Mouse (Mus musculus) kidney, adult 18-20 months (tissue): ENCODE results near the gene Plppr1.
A peak's percentile ranks its signal among the peaks of the same experiment; 100 is the strongest.

Experiments
- DNase-seq: peaks from one replicate; pipeline ENCODE4 v3.0.0; 2021

The Plppr1 gene

DNA sequence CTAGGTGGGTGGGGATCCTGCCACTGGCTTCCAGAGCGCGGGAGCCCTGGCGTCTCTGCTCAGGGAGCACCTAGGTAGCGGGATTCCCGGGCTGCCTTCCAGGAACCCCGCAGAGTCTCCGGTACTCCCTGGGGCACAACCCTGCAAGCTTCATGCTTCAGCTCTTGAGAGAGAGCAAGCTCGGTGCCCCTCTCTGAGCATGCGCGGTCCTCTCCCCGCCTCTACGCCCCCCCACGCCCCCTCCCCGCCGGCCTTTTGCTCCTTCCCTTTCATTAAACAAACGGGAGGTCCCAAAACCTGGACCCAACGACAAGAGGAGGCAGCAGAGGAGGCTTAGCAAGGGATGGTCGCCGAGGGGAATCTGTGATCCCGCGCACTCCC, at the start of gene Plppr1:
Plppr1 (plus strand) TSS at position 253 of the 381 bp plus-strand sequence.
- DNase-seq = no peak

DNA sequence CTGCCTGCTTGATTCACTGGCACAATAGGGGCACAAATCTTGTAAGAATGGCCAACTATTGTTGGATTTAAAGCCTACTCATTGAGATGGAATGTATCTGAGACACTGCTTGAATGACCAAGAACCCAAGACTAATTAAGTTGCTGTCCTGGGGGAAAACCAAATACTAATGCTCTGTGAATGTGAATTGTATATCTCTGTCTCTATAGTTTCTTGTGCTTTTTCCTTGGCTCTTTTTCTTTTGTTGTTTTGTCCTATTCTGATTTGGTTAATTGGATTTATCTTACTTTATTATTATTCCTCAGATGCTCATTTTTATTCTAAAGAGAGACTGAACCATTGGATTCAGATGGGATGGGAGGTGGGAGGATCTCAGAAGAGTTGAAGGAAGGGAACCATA, 42.4 kb upstream of the Plppr1 start:
- no peak for DNase-seq

DNA sequence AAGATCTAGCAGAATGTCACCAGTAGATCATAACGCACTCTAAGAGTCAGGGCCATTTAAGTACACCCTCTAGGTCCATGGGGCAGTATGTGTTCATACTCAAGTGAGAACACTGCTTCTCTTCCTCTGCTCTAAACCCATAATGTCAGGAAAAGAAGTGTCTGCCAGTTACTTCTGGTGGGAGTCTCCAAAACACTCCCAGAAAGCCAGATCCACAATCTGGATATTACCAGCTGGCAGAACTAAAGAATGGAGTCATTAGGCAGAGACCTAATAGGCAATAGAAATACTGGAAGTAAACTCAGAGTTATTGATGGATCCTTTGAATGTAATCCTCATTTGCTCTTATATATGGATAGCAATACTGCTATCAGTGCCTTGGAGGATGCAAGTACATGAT, 35.9 kb upstream of the Plppr1 start:
- DNase-seq = no peak

DNA sequence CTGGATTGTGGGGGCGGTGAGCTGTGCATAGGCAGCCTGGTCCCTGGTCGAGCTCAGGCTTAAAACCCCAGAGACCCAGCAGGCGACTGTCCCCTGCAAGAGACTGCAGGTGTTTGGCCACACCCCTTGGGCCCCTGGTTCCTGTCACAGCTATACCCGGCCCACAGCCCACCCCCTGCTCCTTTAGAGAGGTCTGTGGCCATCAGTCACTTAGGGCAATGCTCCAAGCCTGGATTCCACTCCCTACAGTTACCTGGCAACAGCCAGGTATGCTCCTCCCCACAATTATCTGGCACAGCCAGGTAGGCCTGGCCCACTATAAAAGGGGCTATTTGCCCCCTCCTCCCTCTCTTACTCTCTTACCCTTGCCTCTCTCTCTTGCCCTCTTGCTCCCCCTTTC, 20.8 kb upstream of the Plppr1 start:
- no peak for DNase-seq

DNA sequence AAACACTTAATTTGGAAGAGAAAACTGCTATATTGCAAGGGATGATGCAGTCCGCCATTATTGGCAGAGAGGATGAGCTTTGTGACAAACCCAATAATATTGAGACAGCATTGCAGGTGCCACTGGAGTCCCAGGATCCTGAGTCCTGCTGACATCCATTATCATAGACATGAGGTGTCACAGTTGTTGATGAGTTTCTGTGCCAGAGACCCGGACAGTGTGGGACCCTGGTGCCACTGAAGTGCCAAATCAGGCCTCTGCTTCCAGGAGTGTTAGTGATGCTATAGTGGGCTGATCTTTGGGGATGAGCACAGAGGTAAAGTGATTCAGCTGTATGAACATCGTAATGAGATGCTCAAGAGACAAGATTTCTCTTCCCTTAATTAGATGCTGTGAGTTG, 19.2 kb upstream of the Plppr1 start:
- no peak for DNase-seq

DNA sequence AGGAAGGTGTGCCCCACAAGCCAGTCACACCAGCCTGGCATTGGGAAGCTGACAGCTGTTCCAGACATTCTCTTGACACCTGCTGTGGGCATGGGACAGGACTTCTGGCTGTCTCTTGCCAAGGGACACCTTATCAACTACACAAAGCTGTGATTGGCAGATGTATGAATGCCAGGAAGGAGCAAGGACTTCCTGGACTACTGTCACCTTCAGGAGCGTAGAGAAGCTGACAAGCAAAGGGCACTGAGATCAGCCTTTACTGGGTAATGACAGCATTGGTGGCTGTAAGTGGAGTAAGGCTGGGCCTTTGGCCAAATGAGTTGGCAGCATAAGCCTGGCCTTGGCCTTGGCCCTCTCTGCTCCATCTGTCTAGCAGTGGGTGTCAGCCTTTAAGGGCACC, 17.4 kb upstream of the Plppr1 start:
- DNase-seq = no peak

DNA sequence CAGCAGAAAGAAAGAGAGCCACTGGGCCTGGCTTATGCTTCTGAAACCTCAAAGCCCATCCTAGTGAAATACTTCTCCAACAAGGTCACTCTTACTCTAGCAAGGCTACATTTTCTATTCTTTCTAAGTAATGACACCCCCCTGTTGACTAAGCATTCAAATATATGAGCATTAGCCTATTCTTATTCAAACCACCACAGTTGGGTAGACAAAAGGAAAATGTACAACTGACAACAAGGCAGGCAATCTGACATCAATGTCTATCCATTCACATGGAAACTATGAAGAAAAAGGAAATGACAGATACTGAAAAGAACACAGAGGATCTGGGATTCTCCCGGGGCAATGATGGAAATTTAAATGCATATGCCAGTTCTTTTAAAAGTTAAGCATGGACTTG, 8.4 kb upstream of the Plppr1 start:
- DNase-seq = no peak

DNA sequence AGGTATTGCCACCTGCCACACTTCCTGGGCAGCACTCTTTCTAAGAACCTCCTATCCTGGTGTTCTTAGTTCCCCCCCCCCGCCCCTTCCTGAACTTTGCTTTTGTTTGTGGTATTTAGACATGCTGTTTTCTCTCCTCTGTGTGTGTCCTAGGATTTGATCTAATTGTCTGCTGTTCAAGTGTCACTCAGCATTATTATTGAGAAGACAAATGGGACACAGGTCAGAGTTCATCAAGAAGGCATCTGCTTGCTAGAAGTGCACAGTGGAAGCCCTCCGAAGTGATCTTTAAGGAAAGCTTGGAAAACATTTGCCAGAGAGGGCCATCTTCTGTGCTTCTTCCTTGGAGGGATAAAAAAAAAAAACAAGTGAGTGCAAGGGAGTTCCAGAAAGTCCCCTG, 1.2 kb upstream of the Plppr1 start:
- DNase-seq = no peak

DNA sequence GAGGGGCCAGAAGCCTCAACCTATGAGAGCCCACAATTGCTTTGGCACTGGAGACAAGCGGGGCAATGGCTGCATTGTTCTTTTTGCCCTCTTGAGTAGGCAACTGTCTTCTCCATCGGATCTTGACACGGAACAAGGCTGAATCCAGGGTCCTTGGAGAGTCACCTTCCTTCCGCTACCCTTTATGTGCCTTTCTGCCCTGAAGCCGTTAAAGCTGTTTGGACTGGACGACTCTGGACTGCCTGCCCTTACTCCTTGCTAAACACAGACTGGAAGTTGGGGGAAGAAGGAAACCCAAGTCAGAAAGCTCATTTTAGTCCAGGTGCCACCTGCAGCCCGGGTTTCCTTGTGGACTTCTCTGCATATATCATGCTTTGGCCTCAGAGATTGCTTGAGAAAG, 516 bp upstream of the Plppr1 start:
- DNase-seq = peak; percentile 23

DNA sequence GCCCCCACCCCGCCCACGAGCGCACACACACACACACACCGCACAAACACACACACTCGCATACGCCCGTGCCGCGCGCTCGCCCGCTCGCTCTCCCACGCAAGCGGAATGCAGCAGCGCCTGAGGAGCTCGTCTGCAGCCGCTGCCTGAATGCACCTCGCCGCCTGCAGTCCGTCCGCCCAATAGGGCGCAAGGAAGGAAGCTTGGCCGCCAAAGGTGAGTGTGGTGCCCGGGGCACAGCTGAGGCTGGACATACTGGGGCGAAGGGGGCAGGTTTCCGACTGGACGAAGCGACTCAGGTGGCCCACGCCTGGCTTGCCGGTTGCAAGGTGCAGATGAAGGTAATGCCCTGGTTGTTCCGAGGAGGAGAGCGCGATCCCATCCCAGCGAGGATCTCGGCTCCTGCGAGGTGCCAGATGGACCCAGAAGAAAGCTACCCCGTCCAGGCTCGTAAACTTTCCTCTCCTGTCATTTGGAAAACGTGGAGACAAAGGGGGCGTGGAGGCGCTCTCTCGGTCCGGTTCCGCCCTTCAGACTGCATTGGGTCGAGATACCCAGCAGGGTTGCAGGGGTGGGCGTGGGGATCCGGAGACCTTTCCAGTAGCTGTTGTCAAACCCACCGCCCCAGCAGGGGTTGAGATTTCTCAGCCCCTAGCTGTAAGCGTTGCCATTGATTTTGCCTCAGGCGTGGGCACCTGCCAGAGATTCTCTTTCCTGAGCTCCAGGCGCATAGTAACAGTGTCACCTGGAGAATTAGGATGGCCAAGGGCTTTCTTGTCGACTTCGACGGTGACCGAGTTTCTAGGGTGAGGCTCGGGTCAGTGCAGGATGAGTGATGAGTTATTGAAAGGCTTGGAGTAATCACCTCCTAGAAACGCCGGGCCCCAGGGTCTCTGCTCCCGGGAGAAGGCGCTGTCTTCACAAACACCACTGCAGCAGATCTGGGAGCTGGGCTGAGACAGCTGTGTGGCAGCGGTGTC, 619 bp downstream of the Plppr1 start:
- peak; percentile 38 for DNase-seq

DNA sequence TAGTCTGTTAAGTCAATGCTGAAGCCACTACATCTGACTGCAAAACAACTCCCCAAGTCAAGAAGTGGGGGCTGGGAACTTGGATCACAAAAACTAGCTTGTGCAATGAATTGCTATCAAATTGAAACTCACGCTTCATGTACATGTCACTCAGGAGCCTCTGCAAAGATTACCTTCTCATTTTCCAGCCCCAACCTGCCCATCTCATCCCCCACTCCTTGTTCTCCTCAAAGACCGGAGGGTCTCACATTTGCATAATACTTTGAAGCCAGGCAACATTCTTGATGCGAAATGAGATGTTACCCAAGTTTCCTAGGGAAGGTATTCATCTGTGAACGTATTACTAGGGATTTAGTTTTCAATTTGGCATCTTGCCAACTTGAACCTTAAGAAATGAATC, 10.4 kb downstream of the Plppr1 start:
- DNase-seq = no peak

DNA sequence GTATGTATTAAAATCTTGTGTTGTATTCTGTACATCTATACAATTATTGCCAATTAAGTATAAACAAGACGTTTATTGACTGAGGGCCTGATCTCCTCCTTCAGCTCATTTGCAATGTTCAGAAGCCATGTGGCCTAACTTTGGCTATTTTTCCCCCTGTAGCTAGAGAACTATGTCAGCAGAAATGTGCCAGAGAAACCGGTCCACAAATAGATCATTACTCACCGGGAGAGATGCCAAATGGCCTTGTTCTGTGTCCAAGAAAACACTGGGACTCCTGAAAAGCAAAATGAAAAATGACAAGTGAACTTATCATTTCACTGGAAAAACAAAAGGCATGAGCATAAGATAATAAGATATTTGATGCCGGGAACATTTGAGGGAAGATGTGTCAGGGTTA, 13.8 kb downstream of the Plppr1 start:
- peak; percentile 35 for DNase-seq

DNA sequence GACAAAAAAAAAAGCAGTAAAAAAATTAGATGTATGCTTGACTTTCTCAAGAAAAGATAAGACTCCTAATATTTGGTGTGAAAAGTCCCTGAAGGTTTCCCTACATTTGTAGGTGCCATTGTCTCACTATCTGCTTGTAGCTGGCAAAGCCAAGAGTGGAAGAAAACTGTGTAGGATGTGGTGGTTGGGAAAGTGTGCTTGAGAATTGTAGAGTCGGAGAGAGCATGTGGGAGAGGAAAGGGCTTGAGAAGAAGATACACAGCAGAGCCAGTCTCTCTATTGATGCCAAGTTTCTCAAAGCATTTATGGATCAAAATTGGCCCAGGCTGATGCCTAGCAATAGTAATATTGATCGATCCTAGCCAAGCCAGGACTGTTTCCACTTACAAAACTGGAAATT, 16.8 kb downstream of the Plppr1 start:
- DNase-seq = no peak

DNA sequence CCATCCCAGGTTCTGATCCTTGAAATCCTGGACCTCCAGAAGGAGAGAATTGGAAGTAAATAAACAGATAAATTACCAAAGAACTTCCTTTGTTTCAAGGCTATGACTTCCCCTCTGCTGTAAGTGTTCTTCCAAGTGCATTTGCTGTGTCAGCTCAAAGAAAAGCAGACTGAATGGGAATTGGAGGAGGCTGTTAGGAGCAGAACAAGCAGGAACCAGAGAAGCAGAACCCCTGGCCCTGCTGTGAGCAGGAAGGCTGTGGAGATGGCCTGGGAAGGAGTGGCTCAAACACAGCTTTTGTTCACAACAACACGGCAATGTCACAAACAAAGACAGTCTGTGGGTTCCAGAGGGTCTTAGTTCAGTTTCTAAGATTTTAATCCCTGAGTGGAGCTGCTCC, 20.3 kb downstream of the Plppr1 start:
- DNase-seq = no peak

DNA sequence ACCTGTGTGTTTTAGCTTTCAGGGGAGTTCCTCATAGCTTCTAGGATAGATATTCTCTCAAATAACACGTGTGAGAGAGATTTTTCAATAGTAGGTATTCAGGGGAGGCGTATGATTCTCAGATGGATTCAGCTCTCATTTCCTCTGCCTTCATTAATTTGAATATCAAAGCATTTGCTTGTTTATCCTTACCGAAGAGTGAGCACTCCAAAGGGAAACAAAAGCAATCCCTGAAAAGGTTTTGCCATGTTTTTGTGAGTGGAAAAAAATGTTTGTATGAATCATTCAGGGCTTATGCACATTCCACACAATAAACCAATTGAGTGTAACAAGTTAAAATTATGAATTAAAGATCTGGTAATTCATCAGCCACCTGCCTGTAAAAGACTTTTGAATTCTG, 29.1 kb downstream of the Plppr1 start:
- no peak for DNase-seq

DNA sequence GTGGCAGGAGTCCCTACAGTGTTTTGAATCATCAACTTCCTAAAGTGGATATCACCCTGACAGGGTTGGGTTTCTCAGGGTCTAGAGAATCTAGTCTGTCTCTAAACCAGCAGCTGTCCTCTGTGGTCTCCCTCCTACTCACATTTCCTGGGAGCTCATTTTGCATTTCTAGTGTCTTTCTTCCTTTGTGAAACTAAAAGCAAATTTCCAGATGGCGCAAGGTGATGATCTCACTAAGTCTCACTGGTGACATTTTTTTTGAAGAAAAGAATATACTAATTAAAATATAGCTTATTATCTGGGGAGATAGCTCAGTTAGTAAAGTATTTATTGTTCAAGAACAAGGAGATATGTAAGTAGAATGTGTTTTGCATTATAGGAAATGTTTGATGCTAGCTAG, 31.4 kb downstream of the Plppr1 start:
- DNase-seq = no peak

DNA sequence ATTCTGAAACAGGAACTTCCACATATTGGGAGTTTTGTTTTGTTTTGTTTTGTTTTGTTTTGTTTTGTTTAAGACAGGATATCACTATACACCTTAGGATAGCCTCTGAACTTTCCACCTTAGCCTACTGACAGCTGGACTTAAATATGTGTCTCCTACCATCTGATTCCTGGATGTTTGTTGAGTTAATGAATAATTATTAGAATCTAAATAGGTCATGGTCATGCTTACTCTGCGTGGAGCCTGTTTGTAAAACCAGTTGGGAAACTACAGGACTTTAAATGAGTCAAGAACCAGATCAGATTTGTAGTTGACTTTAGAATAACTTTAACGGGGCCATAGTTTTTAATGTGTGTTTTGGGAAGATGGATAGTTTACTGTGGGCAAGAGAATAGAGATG, 40.4 kb downstream of the Plppr1 start:
- DNase-seq = no peak

DNA sequence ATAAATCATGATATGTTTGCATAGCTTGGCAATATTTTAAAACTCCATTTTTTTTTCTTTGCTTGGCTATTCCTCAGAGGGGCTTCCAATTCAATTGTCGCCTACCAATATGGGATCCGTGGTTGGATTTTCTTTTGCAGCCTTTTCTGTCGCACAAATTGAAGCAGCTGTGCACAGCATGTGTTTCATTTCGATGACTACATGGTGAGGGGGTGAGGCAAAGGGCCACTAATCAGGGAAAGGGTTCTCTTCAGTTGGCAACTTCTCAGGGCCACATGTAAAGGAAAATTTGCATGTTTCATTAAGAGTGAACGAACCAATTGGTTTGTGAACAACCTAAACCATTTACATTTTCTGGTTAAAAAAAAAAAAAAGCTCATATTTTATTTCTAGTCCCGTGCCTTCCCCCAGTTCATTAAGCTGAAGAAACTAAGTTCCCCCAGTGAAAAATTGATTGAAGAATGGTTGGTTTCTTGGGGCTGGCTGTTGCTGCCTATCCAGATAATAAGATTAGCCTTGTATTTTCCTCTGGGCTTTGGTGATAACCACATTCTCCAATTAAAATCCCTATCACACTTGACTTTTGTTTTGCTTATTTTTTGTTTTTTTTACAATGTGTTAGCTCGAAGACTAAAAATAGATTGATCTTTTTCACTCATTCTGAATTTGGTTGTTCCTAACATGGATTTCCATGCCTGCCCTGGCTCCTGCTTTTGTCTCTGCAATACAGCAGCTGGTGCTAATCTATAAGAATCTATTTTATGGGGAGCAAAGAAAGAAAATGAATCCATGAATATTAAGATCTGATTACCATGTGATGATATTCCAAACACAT, 43.1 kb downstream of the Plppr1 start:
- no peak for DNase-seq

DNA sequence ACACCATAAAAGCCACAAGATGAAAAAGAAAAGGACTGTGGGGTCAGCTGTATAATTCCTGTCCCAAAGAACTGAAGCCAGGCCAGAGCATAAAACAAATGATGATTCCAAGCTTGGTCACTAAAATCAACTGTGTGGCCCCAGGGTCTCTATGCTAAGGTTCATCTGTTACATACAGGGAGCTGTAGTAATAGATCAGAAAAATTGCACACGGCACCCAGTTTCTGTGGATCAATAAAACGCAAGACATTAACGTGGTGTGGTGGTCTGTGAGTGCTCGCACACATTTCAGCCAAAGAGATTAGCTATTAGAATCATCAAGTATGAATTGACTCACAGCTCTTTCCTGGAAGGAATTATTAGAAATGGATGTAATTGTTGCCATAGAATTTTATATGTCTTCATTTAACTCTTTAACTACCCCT, 43.7 kb downstream of the Plppr1 start:
- no peak for DNase-seq

DNA sequence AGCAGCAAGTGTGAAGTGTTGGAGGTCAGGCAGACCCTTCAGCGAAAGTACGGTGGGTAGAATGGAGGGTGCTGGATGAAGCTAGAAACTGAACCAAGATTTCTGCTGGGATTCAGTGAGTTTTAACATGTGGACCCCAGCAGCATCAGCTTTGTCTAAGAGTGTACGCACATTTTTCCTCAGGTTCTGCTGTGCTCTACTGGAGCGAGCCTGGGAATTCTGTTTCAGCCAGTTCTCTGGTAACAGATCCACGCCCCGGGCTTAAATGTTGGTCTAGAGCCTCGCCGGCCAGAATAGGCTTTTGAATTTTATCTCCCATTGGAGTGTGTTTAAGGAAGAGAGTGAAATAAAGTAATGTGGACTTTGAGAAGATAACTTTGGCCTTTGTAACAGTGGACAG, 45.8 kb downstream of the Plppr1 start:
- no peak for DNase-seq

DNA sequence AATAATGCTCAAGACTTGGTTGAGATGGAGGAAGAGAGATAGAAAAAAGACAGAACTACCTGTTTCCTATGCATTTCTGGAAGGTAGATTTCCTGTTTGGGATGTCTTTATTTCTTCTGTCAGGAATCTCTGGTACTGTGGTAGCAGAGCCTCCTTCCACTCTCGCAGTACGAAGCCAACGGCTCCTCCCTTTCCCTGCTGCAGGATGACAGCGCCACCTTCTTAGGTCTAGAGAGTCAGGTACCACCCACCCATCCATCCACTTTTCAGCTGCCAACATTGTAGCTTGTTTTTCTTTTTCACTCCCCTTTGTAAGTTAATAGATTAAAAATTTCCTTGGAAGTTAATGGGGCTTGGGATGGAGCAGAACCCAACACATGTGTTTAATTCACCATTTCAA, 48.8 kb downstream of the Plppr1 start:
- no peak for DNase-seq

DNA sequence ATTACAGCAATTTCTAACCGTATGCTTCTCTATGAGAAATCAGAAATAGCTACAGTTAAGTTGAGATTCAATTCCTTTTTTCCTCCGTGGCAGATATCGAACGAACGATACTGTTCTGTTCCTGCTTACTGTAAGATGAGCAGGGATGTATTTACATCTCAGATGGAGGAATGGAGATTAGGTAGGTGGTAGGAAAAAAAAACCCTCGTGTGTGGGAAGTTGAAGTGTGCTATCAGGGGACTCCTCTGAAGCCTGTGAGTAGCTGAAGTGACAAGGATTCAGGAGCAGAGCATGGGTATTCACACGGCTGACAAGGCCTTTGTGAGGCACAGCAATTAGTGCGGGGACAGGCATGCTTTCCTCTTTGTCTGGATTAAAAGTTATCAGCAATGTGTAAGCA, 49.3 kb downstream of the Plppr1 start:
- no peak for DNase-seq

DNA sequence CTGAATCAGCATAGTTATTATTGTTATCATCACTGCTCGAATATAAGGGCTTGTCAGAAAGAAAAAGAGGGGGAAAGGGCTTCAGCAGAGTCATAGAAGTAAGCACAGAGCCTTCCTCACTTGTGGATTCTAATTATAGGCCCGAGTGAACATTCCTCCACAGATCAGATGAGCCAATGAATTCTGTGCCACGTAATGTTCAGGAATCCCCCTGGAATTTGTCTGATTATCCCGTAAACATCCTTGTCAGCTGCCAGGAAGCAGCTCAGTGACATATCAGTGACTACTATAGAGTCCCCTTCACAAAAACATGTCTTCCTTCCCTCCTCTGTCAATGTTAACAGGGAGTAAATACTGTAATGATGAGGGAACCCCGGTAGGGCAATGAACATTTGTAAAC, 50.9 kb downstream of the Plppr1 start:
- no peak for DNase-seq

DNA sequence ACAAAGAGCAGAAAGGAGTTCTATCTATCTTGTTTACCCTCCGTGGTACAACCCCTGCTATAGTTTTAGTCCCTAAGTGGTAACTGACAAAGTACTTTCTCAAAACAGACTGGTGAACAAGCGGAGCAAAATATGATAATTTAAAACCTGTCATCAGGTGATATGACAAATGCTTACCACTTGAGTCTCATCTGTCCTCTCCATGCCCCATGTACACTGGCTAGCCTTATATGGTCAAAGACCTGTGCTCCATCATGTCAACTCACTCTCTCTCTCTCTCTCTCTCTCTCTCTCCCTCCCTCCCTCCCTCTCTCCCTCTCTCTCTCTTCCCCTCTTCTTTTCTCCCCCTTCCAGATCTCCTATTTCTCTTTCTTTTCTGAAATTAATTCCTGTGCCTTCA, 59.8 kb downstream of the Plppr1 start:
- no peak for DNase-seq
